Mouse (Mus musculus) thymus, postnatal 10 days (tissue): ENCODE data around the gene Ugt1a10.

Experiments
- DNase-seq, 2 experiments: peaks; one replicate each; pipeline ENCODE4 v3.0.0; 2021; ENCODE audit warnings: low spot score in 2 of 2

Gene Ugt1a10

GRCm38 (mm10) chr1:88254793-88255465, 199.7 kb downstream of the Ugt1a10 start:
- no peak for DNase-seq

- no peak for DNase-seq
These were observed 200.3 kb downstream of the Ugt1a10 start for GRCm38 (mm10) chr1:88255466-88255857.

- no peak for DNase-seq
These were observed 201.0 kb downstream of the Ugt1a10 start for GRCm38 (mm10) chr1:88255989-88256754.

DNA sequence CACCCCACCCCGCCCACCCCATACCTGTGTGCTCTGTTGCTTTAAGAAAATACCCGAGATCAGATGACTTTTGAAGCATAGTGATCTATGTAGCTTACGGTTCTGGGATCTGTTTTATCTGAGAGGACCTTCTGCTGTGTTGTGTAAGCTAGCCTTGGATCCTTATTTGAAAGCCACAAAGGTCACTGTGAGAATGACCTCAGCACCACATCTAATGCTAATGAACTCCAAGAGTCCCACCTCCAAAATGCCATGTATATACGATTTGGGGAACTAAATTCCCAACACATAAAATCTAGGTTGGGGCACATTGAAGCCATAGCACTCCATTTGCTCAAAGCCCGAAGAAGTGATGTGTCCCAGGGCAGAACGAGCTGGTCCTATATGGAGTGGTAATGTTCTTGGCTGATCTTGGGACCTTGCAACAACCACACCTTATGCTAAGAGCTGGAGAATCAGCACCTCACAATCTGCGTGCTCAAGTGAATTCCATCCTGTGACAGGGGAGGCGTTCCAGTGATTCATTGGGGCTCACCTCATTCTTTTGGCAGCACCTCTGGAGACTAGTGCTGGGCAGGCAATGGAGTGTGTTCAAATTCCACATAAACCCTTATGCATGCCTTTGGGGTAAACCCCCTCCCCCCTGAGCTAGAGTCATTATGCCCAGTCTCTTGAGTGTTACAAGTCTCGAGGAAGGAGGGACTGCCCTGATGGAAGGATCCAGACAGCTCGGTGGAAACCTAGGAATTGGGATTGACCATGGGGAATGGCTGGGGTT, 201.9 kb downstream of the Ugt1a10 start:
- no peak for DNase-seq

- no peak for DNase-seq
These were observed 202.5 kb downstream of the Ugt1a10 start for GRCm38 (mm10) chr1:88257681-88258080.

GRCm38 (mm10) chr1:88258361-88258760, 203.2 kb downstream of the Ugt1a10 start:
- no peak for DNase-seq

GRCm38 (mm10) chr1:88258881-88259642, 203.9 kb downstream of the Ugt1a10 start:
- no peak for DNase-seq

DNA sequence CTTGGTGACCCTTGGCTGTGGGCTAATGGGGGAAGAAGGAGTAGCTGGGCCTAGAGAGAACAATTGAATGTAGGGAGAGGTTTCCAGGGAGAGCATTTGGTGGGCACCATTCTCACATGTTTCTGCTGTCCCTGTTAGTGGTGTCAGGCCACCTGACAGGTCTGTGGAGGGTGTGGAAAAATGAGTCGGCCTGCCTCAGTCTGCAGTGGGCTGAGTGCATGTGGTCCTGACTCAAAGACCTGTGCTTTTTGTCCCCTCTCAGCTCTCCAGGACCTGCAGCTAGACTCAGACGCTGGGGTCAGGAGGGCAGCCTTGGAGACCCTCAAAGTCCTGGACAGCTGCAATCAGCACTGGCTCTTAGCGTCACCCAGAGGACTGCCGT, 204.4 kb downstream of the Ugt1a10 start:
- no peak for DNase-seq

- DNase-seq: no peak
These were observed 204.9 kb downstream of the Ugt1a10 start for GRCm38 (mm10) chr1:88260114-88260513.

DNA sequence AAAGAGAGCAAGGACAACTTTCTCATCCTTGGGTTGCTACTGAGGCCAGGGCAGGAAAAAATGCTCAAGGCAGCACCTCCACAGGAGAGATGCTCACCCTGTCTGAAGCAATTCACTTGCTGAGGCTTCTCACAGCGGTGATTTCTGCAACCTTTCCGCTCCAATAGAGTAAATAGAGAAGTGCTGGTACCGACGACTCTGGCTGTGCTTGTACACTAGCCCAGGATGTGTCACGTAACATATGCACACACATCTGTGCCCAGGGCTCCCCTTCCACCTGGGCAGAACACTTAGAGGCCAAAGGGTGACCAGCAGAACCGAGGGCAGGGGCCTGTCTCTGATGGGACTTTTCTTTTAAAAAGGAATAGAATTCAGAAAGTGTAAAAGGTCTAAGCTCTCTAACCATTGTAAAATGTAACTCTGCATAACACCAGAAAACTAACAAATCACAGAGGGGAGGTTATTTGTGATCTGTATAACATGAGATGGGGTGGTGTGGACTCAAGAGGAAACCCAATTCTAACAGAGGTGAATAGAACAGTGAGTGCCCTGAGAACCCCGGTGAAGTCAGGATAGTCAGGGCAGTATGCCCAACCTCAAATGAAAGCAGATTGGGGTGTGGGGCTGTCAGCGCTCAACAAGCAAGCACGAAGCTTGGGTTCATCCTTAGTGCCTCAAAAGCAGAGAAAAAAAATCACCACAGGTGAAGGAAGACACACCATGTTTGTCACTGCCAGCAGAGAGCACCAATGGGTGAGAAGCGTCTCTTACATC, 205.6 kb downstream of the Ugt1a10 start:
- no peak for DNase-seq

GRCm38 (mm10) chr1:88261706-88262105, 206.5 kb downstream of the Ugt1a10 start:
- no peak for DNase-seq

GRCm38 (mm10) chr1:88262255-88262654, 207.1 kb downstream of the Ugt1a10 start:
- DNase-seq: no peak

DNA sequence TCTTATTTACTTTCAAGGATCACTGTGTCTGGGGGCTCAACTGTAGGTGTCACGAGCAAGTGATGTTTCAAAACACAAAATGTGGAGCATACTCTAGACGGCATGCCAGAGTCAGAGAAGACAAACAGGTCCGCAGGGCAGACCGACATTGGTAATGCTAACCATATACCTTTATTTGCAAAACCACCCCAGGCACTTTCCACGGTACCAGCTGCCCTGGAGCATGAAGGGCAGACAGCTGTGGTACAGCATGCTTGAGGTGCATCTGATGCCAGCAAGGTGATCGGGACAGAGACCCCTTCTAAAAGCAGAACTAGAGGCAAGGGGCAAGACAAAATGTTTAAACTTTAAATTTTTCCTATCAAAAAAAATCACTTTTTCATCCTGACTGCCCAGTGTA, 207.8 kb downstream of the Ugt1a10 start:
- no peak for DNase-seq

- DNase-seq: no peak
These were observed 208.6 kb downstream of the Ugt1a10 start for GRCm38 (mm10) chr1:88263778-88264177.

DNA sequence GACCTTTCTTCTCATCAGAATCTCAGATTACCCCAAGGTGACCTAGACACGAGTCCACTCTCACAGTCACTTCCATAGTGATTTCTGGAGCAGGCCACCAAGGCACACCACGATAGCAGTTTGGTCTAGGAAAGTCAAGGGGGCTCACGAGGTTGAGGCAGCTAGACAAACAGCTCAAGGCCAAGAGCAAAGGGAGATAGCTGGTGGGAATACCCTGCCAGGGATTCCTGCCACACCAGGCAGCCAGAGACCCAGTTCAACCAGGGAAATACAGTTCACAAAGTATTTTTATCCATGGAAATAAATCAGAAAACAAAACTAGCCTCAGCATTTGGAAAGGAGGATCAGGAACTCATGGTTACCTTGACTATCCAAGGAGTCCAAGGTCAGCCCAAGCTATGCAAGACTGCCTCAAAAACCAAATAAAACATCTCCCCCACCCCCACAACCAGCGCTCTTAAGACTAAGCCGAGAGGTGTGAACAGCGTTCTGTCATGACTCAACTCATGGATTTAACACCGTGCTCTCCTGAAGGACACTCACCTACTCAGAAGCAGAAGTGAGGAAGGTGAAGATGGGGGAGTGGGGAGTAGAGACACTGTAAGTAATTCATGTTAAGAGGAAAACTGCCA, 209.2 kb downstream of the Ugt1a10 start:
- DNase-seq: no peak

GRCm38 (mm10) chr1:88264869-88265240, 209.7 kb downstream of the Ugt1a10 start:
- DNase-seq: no peak

DNA sequence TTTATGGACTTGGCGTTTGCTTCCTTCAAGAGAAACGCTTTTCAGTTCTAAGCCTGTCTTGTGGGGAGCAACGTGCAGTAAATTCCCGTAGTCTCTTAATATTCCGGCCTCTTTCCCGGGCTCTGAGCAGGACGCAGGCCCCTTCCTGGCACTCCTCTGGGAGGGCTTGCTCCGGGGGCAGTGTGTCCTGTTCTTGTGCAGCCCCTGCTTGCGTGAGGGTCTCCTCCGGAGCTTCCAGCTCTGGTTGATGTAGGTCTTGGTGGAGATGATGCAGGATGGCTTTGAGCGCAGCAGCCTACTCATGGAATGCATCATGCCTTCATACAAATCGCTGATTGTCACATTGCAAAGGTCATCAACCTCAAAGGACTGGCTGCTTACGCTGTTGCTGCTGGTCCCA, 210.9 kb downstream of the Ugt1a10 start:
- DNase-seq: no peak

- DNase-seq: no peak
These were observed 212.3 kb downstream of the Ugt1a10 start for GRCm38 (mm10) chr1:88267489-88267888.

GRCm38 (mm10) chr1:88268070-88268469, 212.9 kb downstream of the Ugt1a10 start:
- no peak for DNase-seq
